Mouse (Mus musculus) telencephalon, adult 2 months (tissue): Measurements from ENCODE around the gene Wsb2.
"Not testable (repeated sequence)": the region's sequence is repeated elsewhere in the genome, so short reads cannot be mapped to it uniquely, and the experiment has no call there.

ENCODE experiments used
- DNase-seq: peaks from one replicate; pipeline ENCODE4 v3.0.0-alpha.2; 2011; ENCODE audit warnings: low read depth, low spot score

The Wsb2 gene

DNA sequence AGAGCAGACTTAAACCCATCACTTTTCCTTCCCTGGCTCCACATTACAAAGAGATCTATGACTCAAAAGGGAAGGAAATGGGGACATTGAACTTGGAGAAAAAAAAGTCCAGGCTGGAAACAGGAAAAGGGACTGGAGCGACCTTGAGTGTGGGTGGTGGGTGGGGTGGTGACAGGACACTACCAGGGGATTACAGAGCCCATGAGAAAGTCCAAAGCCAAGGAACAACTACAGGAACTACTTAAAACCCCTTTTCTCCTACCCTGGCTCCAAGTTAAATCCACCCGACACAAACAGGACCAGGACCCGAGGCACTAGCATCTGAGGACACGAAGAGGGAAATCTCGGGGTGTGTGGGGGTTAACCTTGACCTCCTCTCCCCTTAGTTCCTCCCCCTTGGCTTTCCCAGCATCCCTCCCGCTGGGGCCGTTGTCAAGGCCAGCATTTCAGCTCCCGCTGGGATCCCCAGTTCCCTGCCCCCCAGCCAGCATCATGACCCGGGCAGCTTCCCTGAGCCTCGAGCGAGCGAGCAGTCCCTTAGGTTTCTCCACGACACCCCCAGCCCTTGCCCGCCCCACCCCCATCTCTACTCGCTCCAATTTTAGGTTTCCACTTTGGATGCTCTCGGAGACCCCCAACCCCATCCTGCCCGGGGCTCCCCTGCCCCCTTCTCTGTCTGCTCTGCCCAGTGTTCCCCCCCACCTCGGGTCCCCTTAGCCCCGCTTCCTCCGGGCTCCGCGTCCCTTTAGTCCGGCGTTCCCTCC is 557 bp upstream of the Wsb2 start:
- DNase-seq, result no peak

DNA sequence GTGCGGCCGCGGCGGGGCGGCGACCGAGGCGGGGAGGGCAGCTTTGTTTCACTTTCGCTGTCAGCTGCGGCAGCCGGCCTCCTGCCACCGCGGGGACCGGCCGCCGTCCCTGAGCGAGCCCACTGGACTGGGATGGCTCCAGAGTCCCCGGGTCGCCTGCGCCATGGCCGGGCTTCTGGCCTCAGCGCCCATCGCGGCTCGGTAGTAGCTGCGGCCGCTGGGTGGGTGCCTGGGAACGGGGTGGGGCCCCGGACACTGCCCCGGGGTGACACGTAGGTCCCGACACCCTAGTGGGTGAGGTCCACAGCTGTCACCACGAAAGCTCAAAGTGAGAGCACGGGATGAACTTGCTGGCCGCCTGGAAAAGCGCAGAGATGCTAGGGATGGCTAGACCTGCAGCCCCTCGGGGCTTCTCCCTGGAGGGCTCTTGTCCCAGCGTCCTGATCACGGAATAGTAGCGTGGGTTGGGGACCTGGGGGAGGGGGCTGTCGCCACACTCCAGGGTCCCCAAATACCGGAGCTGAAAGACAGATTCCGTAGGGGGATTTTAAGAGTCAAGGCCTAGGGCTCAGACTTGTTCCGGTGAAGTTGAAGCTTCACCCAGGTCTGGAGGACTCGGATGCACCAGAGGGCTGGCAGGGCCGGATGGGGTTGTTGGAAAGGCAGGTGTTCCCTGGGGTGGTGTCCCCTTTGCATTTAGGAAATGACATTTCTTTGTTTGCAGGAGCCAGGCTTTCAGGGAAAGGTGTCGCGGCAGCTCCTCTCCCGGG is 559 bp downstream of the Wsb2 start:
- no peak for DNase-seq

DNA sequence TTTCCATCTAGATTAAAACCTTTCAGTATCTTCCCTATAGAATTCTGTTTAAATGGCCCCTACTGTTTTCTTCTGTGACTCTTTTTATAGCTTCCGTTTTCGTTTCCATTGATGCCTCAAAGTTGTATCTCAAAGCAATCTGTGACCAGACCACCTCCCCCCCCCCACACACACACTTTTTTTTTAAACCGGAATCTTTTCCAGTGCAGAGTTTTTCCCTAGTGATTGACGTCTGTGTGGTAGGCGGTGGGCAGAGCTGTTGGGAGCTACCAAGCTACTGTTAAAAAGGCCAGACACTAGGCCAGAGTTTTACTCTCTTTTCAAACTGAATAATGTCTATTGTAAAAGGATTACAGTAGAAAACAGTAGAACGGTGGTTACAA is 1.1 kb downstream of the Wsb2 start:
- DNase-seq, result no peak

DNA sequence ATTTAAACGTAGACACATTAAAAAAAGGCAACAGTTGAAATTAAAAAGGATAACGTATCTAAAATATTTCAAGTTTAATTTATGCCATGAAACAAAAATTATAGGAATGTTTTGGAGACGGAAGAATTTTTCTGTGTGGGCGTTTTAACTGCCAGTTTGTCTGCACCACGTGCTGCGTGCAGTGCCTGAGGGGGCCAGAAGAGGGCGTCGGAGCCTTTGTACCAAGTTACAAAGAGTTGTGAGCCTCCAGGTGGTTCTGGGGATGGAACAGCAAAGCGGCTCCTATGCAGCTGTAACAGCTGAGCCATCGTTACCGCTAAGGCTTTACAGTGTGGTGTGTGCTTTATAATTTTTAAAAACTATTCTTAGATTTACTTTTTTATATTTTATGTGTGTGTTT is 1.6 kb downstream of the Wsb2 start:
- DNase-seq, result peak; percentile 55

DNA sequence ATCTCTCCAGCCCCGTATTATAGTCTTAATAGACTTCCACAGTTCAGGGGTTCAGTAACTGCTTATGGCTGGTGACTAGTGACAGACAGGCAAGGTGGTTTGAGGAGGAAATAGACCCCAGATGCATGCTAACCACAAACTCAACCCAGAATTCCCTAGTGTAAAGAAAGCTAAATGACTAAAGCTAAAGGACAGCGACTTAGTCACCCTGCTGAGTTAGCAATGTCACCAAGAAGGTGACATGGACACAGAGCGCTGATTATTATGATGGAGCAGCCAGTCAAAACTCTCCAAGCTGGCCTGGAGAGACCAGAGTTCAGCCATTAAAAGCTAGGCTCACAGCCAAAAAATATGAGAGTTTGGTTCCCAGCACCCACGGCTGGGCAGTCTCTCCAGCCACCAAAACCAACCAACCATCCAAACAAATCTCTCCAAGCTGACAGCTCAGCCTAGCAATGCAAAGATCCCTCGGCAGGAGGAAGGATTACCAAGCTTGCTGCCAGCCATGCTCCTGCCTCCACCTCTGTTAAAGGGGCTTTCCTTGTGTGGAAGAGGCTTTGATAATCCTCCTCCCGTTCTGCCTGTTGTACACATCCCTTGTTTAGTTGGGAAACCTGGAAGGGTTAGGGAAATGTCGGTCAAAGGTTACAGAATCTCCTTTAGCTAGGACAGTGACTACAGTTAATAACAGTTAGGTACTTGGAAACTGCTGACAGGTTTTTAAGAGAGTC is 2.6 kb downstream of the Wsb2 start:
- no peak for DNase-seq

DNA sequence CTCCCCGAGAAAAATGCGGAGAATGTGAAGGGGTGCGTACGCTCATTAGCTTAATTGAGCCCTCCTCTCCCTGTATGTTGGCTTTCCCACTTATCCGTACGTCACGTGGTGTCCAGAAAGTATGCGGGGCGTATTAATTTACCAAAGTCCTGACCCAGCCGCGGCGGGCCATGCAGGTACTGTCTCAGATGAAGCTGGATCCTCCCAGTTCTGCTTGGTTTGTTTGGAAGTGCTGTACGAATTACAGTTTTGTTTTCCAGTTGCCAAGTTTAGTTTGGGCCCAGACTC is 3.1 kb downstream of the Wsb2 start:
- no peak for DNase-seq

DNA sequence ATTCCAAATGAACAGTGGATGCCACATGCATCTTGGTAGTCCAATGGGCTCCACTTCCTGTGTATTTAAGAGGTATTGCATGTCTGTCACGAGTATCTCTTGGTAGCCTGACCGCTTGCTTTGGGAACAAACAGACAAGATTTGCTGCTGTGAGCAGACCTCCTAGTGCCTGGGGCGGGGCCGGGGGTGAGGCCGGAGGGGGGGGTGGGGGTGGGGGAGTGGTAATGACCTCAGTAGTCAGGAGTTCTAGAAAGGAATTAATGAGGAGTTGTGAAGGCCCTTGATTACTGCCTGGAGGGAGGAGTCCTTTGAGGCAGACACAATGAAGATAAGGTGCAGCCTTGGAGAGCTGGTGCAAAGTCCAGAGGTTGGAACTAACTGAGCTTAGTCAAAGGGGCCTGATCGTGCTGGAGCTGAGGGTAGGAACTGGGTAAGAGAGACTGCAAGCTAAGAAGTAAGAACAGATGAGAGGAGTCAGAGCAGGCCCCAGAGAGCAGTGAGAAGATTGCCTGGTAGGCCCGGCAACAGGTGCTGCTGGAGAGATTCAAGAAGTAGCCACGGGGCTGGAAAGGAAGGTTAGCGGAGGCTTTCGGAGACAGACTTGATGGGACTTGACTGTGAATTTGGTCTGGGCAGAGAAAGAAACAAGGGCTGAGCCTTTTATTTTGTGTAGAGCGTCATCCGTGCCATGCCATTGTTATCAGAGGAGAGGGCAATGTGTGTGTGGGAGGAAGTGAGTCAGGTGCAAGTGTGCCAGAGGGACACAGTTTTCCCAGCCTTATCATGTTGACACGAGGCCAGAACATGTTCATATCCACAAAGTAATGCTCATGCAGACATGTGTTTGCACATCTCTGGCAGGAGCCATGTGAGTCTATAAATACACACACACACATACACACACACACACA is 3.8 kb downstream of the Wsb2 start:
- no peak for DNase-seq

DNA sequence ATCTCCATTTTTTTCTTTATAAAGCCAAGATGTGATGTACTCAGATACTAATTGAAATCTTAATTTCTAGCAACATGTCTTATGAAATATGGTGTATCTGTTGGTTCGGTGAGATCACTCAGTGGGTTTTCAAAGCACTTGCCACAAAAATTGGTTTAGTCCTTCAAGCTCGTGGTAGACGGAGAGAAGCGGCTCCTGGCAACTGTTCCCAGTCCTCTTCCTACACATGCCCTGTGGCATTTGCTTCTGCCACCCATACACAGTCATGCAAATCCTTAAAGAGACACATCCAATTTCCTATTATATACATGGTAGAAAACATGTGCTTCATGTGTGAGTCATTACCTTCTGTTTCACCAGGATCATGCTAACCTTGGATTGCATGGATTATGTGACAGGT is 4.5 kb downstream of the Wsb2 start:
- no peak for DNase-seq

DNA sequence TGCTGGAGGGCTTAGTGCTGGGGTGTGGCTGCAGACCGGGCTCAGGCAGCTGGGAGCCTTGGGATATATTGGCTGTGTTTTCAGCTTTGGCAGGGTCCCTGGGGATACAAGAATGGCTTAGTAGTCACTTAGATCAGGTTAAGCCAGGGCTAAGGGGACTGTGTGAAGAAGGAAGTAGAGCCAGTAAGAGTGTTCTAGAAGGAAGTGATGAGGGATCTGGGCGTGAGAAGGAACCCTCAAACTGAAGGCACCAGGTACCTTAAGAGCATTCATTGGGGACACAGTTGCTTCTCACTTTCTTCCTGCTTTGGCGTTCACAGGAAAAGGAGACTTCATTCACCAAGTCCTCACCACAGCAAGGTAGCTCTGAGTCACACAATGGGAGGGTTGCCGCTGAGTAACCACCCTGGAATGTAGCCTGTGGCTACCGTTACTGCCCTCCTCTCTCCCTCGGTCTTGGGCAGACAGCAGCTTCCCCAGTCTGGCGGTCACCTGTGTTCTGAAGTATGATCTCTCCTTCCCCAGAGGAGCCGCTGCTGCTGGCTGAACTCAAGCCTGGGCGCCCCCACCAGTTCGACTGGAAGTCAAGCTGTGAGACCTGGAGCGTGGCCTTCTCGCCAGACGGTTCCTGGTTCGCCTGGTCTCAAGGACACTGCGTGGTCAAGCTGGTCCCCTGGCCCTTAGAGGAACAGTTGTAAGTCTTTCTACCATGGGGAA is 6.1 kb downstream of the Wsb2 start:
- DNase-seq, result no peak

DNA sequence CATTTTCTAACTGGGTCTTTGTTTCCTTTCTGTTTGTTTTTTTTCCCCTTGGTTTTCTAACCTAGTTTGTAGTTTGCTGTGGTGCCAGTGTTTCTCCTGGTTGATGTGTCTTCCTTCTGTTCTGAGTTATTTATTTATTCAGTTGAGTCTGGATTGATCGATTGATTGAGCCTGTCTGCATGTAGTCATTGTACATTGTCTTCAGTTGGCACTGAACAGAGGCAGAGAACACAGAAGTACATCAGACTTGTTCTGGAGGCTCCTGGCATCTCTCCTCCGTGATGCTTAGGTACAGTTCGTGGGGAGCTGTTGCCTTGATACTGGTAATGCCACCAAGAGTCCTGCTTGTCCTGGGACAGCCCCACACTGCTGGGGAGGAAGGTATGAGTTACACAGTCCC is 7.7 kb downstream of the Wsb2 start:
- DNase-seq, result no peak

DNA sequence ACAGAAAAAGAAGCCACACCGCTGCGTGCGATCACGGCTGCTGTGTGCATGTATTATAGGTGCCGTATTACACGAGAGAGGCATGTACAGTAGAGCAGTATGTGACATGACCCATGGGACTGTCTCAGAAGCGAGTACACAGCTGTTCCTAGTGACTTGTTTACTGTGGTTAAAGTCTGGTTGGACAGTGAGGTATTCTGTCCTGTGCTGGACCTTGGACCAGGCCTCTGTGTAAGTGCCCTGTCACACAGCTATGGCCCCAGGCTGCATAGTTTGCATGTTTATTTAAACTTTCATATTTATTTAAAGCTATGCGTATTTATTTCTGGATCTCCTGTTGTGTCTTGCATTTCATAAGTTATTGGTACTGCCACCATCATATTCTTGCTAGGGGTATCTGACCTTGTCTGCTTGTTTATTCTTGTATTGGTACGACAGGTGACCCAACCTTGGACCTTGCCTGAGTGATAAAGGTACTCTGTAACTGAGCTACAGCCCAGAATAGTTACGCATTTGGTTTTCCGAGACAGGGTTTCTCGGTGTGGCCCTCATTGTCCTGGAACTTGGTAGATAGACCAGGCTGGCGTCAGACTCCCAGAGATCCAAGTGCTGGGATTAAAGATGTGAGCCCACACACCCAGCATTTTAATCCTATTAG is 8.9 kb downstream of the Wsb2 start:
- DNase-seq, result no peak

DNA sequence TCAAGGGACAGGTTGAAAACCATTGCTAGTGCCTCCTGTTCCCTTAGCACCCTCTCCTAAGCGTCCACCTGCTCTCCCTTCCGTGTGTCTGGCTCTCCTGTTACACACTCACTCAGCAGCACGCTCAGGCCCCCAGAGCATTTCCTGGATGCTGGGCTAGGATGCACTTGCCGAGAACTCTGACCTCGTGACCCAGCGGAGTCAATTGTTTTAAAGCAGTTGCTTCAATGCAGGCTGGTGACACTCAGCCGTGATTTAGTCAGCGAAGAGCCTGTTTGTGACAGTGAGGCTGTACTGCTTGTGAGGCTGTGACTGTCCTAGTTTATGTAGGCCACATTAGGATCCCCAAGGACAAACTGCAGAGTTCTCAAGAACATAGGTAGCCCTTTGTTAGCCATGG is 10.1 kb downstream of the Wsb2 start:
- no peak for DNase-seq

DNA sequence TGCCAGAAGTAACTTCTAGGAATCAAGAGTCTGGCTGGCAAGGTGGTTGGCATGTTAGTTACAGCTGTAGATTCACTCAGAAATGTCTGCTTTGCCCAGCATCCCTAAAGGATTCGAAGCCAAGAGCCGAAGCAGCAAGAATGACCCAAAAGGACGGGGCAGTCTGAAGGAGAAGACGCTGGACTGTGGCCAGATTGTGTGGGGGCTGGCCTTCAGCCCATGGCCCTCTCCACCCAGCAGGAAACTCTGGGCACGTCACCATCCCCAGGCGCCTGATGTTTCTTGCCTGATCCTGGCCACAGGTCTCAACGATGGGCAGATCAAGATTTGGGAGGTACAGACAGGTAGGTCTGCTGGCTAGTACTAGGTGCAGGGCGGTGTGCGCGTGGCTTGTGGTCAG is 13.5 kb downstream of the Wsb2 start:
- no peak for DNase-seq

DNA sequence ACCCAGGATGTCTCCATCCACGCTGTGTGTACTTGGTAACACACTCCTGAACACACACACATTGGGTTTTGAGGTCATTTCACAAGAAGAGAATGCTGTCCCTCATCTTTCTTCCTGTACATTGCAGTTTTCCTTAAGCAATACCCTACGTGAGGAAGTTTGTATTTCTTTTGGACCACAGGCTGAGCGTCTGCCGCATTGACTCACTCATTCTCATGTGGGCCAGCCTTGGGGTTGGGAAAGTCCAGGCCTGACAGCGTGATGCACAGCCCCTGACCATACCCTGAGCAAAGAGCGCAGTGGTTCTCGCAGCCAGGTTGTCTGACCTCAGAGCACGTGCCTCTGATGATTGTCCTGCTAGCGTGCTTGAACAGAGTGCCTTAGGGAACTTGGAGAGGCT is 16.3 kb downstream of the Wsb2 start:
- no peak for DNase-seq

DNA sequence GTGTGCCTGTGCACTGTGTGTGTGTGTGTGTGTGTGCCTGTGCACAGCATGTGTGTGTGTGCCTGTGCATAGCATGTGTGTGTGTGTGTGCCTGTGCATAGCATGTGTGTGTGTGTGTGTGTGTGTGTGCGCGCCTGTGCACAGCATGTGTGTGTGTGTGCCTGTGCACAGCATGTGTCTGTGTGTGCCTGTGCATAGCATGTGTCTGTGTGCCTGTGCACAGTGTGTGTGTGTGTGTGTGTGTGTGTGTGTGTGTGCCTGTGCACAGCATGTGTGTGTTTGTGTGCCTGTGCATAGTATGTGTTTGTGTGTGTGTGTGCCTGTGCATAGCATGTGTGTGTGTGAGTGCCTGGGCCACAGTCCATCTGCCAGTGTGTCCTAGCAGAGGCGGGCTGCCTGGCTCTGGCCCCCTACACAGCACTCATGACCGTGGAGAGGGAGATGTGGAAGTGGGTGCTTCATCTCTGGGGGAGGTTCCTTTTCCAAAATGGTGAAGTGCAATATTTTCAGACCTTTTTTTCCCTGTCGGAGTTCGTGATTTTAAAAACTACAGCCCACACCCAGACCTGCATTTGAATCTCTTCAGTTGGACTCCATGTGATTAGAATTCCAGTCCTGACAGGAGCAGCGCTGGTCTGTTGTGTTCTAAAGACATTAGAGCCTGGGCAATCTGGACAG is 17.4 kb downstream of the Wsb2 start:
- peak; percentile 53 for DNase-seq

DNA sequence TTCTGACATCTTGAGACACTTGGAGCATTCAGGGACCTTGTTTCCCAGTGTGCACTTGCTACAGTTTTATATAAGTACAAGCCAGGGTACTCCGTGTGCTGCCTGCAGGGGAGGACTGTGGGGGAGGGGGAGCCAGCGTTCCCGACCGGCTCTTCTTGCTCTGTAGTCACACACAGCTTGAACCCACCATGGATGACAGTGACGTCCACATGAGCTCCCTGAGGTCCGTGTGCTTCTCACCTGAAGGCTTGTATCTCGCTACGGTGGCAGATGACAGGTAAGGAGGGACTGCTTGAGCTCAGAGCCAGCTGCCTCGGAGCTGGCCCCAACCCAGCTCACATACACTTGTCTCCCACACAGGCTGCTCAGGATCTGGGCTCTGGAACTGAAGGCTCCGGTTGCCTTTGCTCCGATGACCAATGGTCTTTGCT is 19.2 kb downstream of the Wsb2 start:
- DNase-seq, result no peak

DNA sequence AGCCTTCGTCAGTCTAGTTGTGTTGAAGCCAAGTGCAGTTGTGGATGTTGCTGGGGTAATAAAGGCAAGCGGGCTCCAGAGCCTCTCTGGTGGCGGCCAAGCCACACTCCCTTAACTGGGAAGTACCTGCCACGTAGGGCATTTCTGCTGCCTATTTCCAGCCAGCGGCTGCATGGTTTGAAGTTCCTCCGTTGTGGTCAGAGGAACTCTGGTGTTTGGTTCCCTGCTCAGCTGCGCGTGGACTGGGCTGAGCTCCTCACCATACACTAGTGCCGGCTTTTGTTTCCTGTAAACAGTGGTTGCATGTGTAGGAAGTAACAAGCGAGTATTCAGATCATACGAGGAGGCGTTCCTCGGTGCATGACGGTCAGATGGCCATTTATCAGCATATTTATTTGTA is 20.6 kb downstream of the Wsb2 start:
- not testable (repeated sequence) for DNase-seq

DNA sequence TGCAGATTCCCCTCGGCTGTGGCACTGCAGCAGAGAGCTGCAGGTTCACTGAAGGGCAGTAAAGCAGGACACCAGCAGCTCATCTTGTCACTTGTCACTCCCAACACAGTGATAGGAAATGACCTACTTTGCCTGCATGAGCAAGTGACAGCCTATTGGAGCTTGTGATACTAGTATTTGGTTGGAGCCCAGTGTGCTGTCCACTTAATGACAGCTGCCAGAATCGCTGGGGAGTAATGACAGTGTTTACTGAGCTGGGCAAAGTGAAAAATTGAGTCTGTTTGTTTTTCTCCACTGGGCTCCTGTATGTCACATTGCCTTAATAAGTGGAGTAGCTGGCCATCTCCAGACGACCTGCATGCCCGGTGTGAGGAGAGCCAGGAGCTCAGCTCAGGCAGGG is 23.1 kb downstream of the Wsb2 start:
- no peak for DNase-seq

DNA sequence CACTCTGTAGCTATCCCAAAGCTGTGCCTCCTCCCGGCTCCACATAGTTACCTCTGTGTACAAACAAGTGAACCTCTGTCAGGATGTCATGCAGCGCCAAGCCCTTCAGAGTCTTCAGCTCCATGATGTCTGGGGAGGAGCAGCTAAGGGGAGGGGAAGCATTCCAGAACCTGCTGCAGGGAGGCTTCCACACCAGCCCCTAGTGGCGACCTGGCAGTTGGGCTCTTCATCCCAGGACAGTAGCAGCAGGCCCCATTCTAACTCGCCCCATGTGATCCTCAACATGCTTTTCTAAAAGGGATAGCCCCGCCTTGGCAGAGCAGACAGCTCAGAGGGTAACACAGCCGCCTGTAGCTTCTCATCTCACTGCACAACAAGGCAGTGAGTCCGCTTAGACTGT is 24.7 kb downstream of the Wsb2 start:
- no peak for DNase-seq

DNA sequence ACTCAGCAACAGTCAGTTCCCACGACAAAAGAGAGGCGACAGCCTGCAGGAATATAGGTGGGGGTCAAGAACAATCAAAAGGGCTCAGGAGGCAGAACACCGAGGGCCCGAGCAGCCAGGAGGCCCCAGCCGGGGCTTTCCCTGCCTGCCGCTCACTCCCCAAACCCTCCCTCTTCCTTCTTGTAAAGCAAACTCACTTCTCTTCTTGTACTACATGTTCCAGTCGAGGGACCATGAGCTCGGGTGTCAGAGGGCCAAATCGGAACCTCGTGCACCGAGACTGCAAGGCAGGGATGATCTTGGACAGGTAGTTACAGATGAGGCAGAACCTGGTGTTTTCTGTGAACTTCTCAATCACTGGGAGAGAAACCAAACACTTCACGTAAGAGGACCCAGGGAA is 26.1 kb downstream of the Wsb2 start:
- no peak for DNase-seq
